Mouse (Mus musculus) kidney, embryonic 16.5 days (tissue): Measurements from ENCODE around the gene Wnt10b. TPM values are rescaled to one million over a fixed set of nuclear protein-coding genes. Genes with fewer than 3 reads are reported as not detected.
A peak's percentile ranks its signal among the peaks of the same experiment; 100 is the strongest.

Experiments
- ATAC-seq: fragments of 200-750 bp; cut with Nextera tagmentation; 2 replicates; pipeline ENCODE4 v1.8.0; 2017; ENCODE audit warnings: moderate TSS enrichment; ENCODE audit not compliant: low FRiP score, low TSS enrichment
- H3K27ac ChIP-seq: fragments of 300-500 bp; sonication (generic); 2 replicates; pipeline ENCODE4 v1.5.1; 2014; ENCODE audit warnings: low read length
- H3K27me3 ChIP-seq: fragments of 300-500 bp; sonication (generic); 2 replicates; pipeline ENCODE4 v1.6.1; 2014; ENCODE audit warnings: low read length, control low read depth, mixed read lengths; ENCODE audit not compliant: insufficient read depth
- H3K36me3 ChIP-seq: fragments of 300-500 bp; sonication (generic); 2 replicates; pipeline ENCODE4 v1.6.1; 2014; ENCODE audit warnings: low read length, control low read depth, mixed read lengths; ENCODE audit not compliant: insufficient read depth
- H3K4me1 ChIP-seq: fragments of 300-500 bp; sonication (generic); 2 replicates; pipeline ENCODE4 v1.6.1; 2014; ENCODE audit warnings: low read length, control low read depth, mixed read lengths; ENCODE audit not compliant: insufficient read depth
- H3K4me2 ChIP-seq: fragments of 300-500 bp; sonication (generic); replicated peaks from 2 replicates; pipeline ENCODE4 v1.6.1; 2014; ENCODE audit warnings: low read depth, low read length
- H3K4me3 ChIP-seq: fragments of 300-500 bp; sonication (generic); 2 replicates; pipeline ENCODE4 v1.5.1; 2014; ENCODE audit warnings: mild to moderate bottlenecking, low read length
- H3K9ac ChIP-seq: fragments of 300-500 bp; sonication (generic); replicated peaks from 2 replicates; pipeline ENCODE4 v1.6.1; 2014; ENCODE audit warnings: low read length
- H3K9me3 ChIP-seq: fragments of 300-500 bp; sonication (generic); 2 replicates; pipeline ENCODE4 v1.6.1; 2016; ENCODE audit warnings: low read length, control low read depth
- WGBS: fragments of 180-500 bp; shearing (Covaris S2); extraction: QIAGEN DNeasy Blood & Tissue Kit; methylation state at CpG from one replicate; pipeline ENCODE4 v1.1.7; 2014; 5-methylcytosine and 5-hydroxymethylcytosine counted together
- polyA plus RNA-seq: library from polyadenylated mRNA; unstranded; fragments of >200 nt; fragmentation: Nextera tagmentation; extraction: Ambion mirVana; gene quantifications from 2 replicates; pipeline ENCODE4 v1.2.1, GENCODE M21; 2015

Gene Wnt10b
- polyA plus RNA-seq, 1 experiment from 2014 or later = 0.17 TPM

DNA sequence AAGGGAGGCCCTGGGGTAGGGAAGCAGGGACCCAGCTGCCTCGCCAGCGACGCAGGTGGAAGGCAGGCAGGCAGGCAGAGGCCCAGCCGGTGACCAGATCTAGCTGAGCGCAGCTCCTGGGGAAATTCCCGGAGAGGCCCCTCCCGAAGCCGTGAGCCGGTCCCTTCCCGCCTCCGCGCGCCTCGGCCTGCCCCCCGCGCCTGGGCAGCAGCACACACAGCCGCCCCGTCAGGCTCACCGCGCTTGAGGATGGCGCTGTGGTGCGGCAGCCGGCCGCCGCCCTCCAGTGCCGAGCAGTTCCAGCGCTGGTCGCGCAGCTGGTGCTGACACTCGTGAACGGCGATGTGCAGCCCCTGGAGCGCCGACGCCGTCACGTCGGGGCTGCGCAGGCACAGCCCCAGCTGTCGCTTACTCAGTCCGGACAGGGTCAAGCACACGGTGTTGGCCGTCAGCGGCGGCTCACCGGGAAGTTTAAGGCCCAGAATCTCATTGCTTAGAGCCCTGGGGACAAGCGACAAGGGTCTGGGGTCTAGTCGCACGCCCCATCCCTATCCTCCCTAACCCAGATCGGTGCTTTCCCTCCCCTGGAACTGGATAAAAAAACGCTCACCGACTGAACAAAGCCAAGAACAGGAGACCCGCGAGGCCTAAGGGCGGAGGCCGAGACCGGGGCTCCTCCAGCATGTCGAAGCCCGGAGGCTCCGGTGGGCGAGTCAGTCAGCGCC lies 1.5 kb downstream of the Wnt10b start:
- Histone ChIP-seq H3K27me3 (peaks cover 100% of the 10 kb centered on the region), H3K4me2 (peak overlapping the region; percentile 48), H3K4me1 (peaks cover 41% of the 10 kb centered on the region), H3K36me3 (no peaks in the 10 kb centered on the region), H3K9me3 (no peaks in the 10 kb centered on the region), H3K9ac (peak overlapping the region; percentile 38), H3K4me3 (peak overlapping the region; percentile 27), H3K27ac (no peak overlapping the region)
- under 1% methylated on average over 62 of the region's 62 CpGs for WGBS
- ATAC-seq = peak; percentile 58; the same call in 1 of the 2 replicates

DNA sequence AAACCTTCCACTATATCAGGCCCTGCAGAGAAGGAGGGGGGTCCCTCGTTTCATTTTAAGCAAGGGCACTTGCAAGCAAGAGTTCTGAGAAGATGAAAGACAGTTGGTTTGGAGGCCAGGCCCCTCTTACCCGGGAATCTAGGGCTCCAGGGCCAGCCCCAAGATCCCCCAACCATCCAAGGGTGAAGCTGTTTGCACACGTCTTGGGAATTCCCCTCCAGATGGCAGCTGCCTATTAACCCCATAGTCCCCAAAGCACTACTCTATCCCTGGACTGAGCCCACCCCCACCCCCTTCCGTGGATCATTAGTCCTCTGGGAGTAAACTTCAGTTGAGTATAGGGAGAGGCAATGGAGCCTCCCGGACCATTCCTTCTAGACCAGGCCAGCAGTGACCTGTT lies 2.4 kb downstream of the Wnt10b start:
- Histone ChIP-seq H3K4me1 (peaks cover 41% of the 10 kb centered on the region), H3K27me3 (peaks cover 99% of the 10 kb centered on the region), H3K9ac (no peak overlapping the region), H3K36me3 (no peaks in the 10 kb centered on the region), H3K4me2 (peak overlapping the region; percentile 48; the same call in 1 of the 2 replicates), H3K4me3 (no peak overlapping the region), H3K27ac (no peak overlapping the region), H3K9me3 (no peaks in the 10 kb centered on the region)
- 2% methylated on average over 5 of the region's 5 CpGs for WGBS
- no peak for ATAC-seq

DNA sequence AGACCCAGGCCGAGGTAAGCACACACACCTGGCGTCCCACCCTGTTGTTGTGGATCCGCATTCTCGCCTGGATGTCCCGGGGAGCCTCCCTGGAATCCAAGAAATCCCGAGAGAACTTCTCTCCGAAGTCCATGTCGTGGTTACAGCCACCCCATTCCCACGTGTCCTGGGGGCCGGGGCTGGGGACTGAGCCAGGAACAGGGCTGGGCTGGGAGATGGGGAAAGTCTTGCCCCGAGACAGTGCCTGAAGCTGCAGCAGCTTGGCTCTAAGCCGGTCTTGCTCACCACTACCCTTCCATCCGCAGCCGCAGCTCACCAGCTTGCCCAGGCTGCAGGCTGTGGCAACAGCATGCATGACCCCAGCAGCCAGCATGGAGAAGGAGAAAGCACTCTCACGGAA lies 3.9 kb downstream of the Wnt10b start:
- H3K27ac ChIP-seq = no peak overlapping the region
- peaks cover 88% of the 10 kb centered on the region for H3K27me3 ChIP-seq
- ATAC-seq = no peak
- H3K9me3 ChIP-seq = no peaks in the 10 kb centered on the region
- no peak overlapping the region for H3K9ac ChIP-seq
- no peaks in the 10 kb centered on the region for H3K36me3 ChIP-seq
- H3K4me2 ChIP-seq = no peak overlapping the region
- no peak overlapping the region for H3K4me3 ChIP-seq
- 16% methylated on average over 15 of the region's 15 CpGs for WGBS
- peaks cover 41% of the 10 kb centered on the region for H3K4me1 ChIP-seq

DNA sequence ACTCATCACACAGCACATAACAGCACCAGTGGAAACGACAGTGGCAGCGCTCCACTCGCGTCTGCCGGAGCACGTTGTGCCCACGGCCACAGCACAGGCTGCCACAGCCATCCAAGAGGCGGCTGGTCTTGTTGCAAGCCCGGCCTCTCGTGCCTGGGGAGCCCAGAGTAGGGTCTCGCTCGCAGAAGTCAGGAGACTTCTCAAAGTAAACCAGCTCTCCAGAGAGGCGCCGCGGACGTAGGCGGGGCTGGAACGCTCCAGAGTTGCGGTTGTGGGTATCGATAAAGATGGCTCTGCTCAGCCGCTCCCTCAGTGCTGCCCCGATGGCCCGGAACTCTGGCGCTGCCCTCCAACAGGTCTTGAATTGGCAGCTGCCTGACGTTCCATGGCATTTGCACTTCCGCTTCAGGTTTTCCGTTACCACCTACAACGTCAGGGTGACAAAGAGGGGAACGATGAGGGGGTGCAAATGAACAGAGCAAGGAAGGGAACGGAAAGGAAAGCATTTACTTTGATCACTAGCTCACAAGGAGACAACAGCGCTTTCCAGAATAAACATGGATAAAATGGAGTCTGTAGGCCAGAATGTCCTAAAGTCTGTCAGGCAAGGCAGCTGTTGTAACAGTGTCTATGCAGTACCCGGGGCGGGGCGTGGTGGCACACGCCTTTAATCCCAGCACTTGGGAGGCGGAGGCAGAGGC lies 5.3 kb downstream of the Wnt10b start:
- Histone ChIP-seq H3K4me2 (peak overlapping the region; percentile 63), H3K27ac (no peak overlapping the region), H3K9ac (peak overlapping the region; percentile 33), H3K4me1 (peaks cover 32% of the 10 kb centered on the region), H3K36me3 (no peaks in the 10 kb centered on the region), H3K9me3 (no peaks in the 10 kb centered on the region), H3K4me3 (peak overlapping the region; percentile 43), H3K27me3 (peaks cover 77% of the 10 kb centered on the region)
- 2% methylated on average over 36 of the region's 36 CpGs for WGBS
- no peak; the same call in 1 of the 2 replicates for ATAC-seq

DNA sequence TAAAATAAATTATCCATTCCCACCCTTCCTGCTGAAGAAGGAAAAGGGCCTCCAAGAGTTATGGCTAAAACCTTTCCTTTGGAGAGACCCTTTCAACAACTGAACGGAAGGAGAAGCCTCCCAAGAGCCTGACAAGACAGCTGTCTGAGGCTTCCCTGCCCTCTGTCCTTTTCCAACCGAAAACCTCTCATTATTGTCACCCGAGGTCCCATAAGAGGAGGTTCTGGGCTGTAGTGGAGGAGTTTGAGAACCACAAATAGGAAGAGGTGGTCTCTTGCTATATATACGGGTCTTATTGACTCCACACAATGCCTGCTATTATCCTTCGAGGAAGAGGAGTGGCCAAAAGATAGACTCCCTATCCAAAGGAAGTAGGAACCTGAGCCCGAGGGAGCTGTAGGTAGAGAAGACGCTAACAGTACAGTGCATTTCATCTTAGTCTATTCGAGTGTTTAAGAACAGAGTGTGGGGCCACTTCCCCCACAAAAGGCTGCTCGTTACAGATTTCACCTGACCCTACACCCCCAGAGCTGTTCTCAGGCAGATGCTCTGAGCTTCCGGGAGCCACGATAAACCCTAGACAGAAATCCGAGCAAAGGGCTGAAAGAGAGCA lies 6.0 kb downstream of the Wnt10b start:
- Histone ChIP-seq H3K4me3 (peak overlapping the region; percentile 43), H3K9me3 (no peaks in the 10 kb centered on the region), H3K27me3 (peaks cover 70% of the 10 kb centered on the region), H3K4me1 (peaks cover 29% of the 10 kb centered on the region), H3K9ac (peak overlapping the region; percentile 33; the same call in 1 of the 2 replicates), H3K36me3 (no peaks in the 10 kb centered on the region), H3K27ac (no peak overlapping the region), H3K4me2 (peak overlapping the region; percentile 63)
- ATAC-seq = no peak
- 6% methylated on average over 12 of the region's 12 CpGs for WGBS

DNA sequence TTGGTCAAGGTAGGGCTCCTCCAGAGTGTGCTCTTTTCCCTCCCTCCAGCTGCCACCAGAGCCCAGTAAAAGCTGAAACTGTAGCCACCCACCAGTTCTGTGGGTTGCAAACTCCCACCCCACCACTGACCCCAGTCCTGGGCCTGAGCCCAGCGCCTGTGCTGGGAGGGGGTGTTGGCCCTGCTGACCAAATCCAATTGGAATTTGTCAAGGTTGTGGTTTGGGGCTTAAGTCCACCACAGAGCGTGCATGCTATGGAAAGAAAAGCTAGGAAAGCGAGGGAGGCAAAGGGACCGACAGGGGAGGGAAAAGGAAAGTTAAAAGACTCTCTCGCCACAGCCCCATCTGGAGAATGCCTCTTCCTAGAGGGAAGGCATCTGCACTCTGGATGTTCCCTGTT lies 9.7 kb downstream of the Wnt10b start:
- 38% methylated on average over 5 of the region's 5 CpGs for WGBS
- Histone ChIP-seq H3K27ac (no peak overlapping the region), H3K4me2 (no peak overlapping the region), H3K27me3 (peaks cover 37% of the 10 kb centered on the region), H3K36me3 (no peaks in the 10 kb centered on the region), H3K9me3 (no peaks in the 10 kb centered on the region), H3K4me3 (no peak overlapping the region), H3K9ac (no peak overlapping the region), H3K4me1 (peaks cover 19% of the 10 kb centered on the region)
- ATAC-seq = no peak

DNA sequence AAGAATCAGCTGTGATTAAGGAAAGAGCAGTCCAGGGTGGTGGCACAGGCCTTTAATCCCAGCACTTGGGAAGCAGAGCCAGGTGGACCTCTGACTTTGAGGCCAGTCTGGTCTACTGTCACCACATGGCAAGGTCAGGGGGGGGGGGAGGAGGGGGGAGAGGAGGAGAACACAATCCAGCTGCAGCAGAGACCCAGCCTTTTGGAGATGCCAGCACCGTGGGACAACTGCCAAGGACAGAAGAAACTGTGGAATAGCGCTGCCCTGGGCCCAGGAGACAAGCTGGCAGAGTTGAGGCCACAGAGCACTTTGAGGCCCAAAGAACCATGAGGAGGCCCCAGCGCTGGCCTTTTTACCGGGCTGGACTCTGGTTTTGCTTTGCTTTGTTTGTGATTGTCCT lies 12.0 kb downstream of the Wnt10b start:
- no peak for ATAC-seq
- 76% methylated on average over 4 of the region's 4 CpGs for WGBS
- H3K9ac ChIP-seq = no peak overlapping the region

DNA sequence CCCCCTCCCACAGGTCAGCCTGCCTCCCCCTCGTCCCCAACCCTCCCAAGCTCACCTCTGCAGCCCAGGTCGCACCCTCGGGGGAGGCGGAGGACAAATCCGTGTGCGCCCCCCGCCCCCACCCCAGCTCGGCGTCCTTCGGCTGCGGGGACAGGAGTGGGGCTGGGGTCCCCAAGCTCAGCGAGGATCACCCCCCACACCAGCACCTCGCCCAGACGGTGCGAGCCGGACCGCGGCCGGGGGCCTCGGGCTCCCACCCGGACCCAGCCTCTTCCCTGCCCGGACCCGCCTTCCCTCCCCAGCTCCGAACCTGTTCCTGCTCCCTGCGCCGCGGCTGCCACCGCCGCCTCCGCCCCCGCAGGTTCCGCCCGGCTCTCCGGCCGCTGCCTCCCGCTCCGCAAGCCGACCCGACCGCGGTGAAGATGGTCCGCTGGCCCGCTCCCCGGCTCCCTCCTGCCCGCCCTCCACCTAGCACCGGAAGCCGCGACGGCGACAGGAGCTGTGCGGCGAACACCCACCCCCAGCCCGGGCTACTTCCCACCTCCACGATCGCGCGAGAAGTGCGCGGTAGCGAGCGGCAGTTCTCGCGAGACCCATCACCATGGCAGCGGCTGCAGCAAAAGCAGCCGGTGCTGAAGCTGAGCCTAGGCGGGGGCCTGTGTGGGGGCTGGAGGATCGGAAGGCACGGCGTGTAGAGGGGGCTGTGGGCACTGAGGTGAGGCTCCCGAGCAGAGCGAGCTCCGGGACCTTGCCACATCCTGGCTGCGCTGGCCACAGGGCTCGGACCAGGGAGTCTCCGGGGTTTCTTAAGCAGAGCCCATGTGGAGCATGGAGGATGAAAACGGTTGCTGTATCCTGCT lies 15.1 kb downstream of the Wnt10b start, which contains the start of gene Arf3:
Arf3 (minus strand) TSS at position 545 of the 860 bp plus-strand sequence.
- under 1% methylated on average over 52 of the region's 76 CpGs for WGBS
- Histone ChIP-seq H3K9me3 (no peaks in the 10 kb centered on the region), H3K27me3 (0 out of 2 replicates have a peak, but pooled peaks cover 4% of the 10 kb centered on the region), H3K4me3 (peak within 1 kb of the TSS; percentile 95), H3K9ac (peak within 1 kb of the TSS; percentile 93), H3K4me1 (peaks cover 19% of the 10 kb centered on the region), H3K27ac (peak within 1 kb of the TSS; percentile 89), H3K36me3 (peaks cover 10% of the 10 kb centered on the region; the same call in 1 of the 2 replicates), H3K4me2 (peak within 1 kb of the TSS; percentile 86)
- ATAC-seq = peak; percentile 95

More for the DNA sequence above, 12.0 kb downstream of the Wnt10b start:
- Histone ChIP-seq H3K4me3 (no peak overlapping the region), H3K27me3 (peaks cover 14% of the 10 kb centered on the region), H3K4me2 (no peak overlapping the region), H3K9me3 (no peaks in the 10 kb centered on the region), H3K27ac (no peak overlapping the region), H3K4me1 (peaks cover 15% of the 10 kb centered on the region), H3K36me3 (no peaks in the 10 kb centered on the region)

DNA sequence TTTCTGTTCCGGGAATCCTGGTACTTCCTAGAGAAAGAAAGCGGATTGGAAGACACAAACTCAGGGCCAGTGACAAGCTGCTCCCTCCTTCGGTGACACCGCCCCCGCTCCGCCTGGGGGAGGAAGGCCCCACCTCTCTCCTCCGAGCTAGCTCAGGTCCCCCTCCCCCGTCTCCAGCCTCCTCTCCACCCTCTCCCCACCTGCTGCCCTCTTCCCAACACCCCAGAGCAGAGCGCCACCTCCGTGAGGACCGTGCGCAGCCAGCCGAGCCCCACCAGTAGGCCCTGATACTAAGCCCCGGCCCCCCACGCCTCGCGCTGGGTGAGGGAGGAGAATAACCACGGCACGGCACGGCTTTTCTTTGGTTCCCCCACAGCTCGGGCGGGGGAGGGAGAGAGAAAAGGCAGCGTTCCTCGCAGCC lies 15.7 kb downstream of the Wnt10b start:
- H3K9me3 ChIP-seq = no peaks in the 10 kb centered on the region
- WGBS = under 1% methylated on average over 23 of the region's 24 CpGs

More for the DNA sequence above, 15.7 kb downstream of the Wnt10b start:
- peak; percentile 87 for ATAC-seq
- H3K4me2 ChIP-seq = peak overlapping the region; percentile 86
- H3K27me3 ChIP-seq = 0 out of 2 replicates have a peak, but pooled peaks cover 4% of the 10 kb centered on the region
- peak overlapping the region; percentile 95 for H3K4me3 ChIP-seq
- peak overlapping the region; percentile 93 for H3K9ac ChIP-seq
- H3K36me3 ChIP-seq = peaks cover 10% of the 10 kb centered on the region; the same call in 1 of the 2 replicates
- H3K27ac ChIP-seq = peak overlapping the region; percentile 89
- peaks cover 19% of the 10 kb centered on the region for H3K4me1 ChIP-seq
